Comparison of ENCODE assay signal across 9 mouse cellular contexts in genomic region chr15:82982724-82983415, GRCm38 (mm10). TPM values are rescaled to one million over a fixed set of nuclear protein-coding genes. Genes with fewer than 3 reads are reported as not detected.
A peak's percentile ranks its signal among the peaks of the same experiment; 100 is the strongest.
DNase-seq lines count a peak whose midpoint lies in the region; ATAC-seq lines count a peak whose summit lies in the region.
"Had no signal": no experiment of that assay in that cellular context is flagged by ENCODE, and none has a peak within 500 bp of the region (broad histone marks: within the 10 kb centered on the region; RNA-seq: fewer than 3 reads in every experiment).

No protein-coding gene starts in this region.

- H3K27me3 ChIP-seq in lung, embryonic 16.5 days (ENCODE audit: control insufficient read depth, insufficient read depth, low read depth, low read length), result peaks cover 14% of the 10 kb centered on the region; the same call in 1 of the 2 replicates
- H3K27me3 ChIP-seq in intestine, embryonic 16.5 days (replicated peaks; ENCODE audit: control insufficient read depth, insufficient read depth, low read length), result peaks cover 2% of the 10 kb centered on the region; the same call in 1 of the 2 replicates
- 0 out of 2 replicates have a peak, but pooled peaks cover 10% of the 10 kb centered on the region for H3K27me3 ChIP-seq in stomach, embryonic 15.5 days (replicated peaks)

- H3K27ac ChIP-seq in lung, embryonic 16.5 days (ENCODE audit: low read length), result no peak overlapping the region
- H3K27ac ChIP-seq in intestine, embryonic 16.5 days (ENCODE audit: low read length), result 0 out of 2 replicates have a peak overlapping the region, but pooled peaks have one; percentile 29
- peak overlapping the region; percentile 68 for H3K27ac ChIP-seq in stomach, embryonic 15.5 days

- H3K4me2 ChIP-seq in lung, embryonic 16.5 days (ENCODE audit: low read depth, low read length), result peak overlapping the region; percentile 26; the same call in 1 of the 2 replicates
- H3K4me2 ChIP-seq in intestine, embryonic 16.5 days (ENCODE audit: low read depth, low read length), result peak overlapping the region; percentile 37
- peak overlapping the region; percentile 42 for H3K4me2 ChIP-seq in stomach, embryonic 15.5 days

- 11% methylated on average over 17 of the region's 18 CpGs for WGBS in lung, embryonic 16.5 days
- 19% methylated on average over 17 of the region's 18 CpGs for WGBS in intestine, embryonic 16.5 days
- WGBS in stomach, embryonic 15.5 days, result 10% methylated on average over 18 of the region's 18 CpGs

- H3K4me3 ChIP-seq in lung, embryonic 16.5 days (ENCODE audit: low read length), result no peak overlapping the region
- no peak overlapping the region for H3K4me3 ChIP-seq in intestine, embryonic 16.5 days (ENCODE audit: low read length)
- no peak overlapping the region for H3K4me3 ChIP-seq in stomach, embryonic 15.5 days (replicated peaks)

- H3K4me1 ChIP-seq in lung, embryonic 16.5 days (replicated peaks; ENCODE audit: control insufficient read depth, insufficient read depth, low read length), result peaks cover 29% of the 10 kb centered on the region
- peaks cover 25% of the 10 kb centered on the region for H3K4me1 ChIP-seq in intestine, embryonic 16.5 days (ENCODE audit: control insufficient read depth, insufficient read depth, low read length)
- H3K4me1 ChIP-seq in stomach, embryonic 15.5 days, result peaks cover 32% of the 10 kb centered on the region

- no peak for DNase-seq in lung, postnatal 4 days
- peak; percentile 66 to 85 for DNase-seq in gastrocnemius, postnatal 4 days (ENCODE audit: low spot score in 2 of 2)
- no peak for DNase-seq in left cerebral cortex, adult 9 months (ENCODE audit: low spot score in 2 of 2)
- DNase-seq in B cell, adult 2 months, result no peak
- DNase-seq in left cerebral cortex, adult 18-20 months (ENCODE audit: low spot score in 2 of 2), result no peak

- H3K9me3 ChIP-seq in lung, embryonic 16.5 days (ENCODE audit: control insufficient read depth, low read length), result no peaks in the 10 kb centered on the region
- no peaks in the 10 kb centered on the region for H3K9me3 ChIP-seq in intestine, embryonic 16.5 days (ENCODE audit: control insufficient read depth, low read length)
- H3K9me3 ChIP-seq in stomach, embryonic 15.5 days, result no peaks in the 10 kb centered on the region
- H3K9me3 ChIP-seq: G1E had no signal

- peak; percentile 9 for ATAC-seq in lung, embryonic 16.5 days (ENCODE audit: low read depth)
- ATAC-seq in intestine, embryonic 16.5 days, result no peak
- no peak for ATAC-seq in stomach, embryonic 15.5 days (ENCODE audit: insufficient read depth, low FRiP score, low read depth)

- no peaks in the 10 kb centered on the region for H3K36me3 ChIP-seq in lung, embryonic 16.5 days (ENCODE audit: control insufficient read depth, insufficient read depth, low read length)
- H3K36me3 ChIP-seq in intestine, embryonic 16.5 days (ENCODE audit: control insufficient read depth, insufficient read depth, low read length), result no peaks in the 10 kb centered on the region
- no peaks in the 10 kb centered on the region for H3K36me3 ChIP-seq in stomach, embryonic 15.5 days
- H3K36me3 ChIP-seq: G1E had no signal

- no peak overlapping the region for H3K9ac ChIP-seq in lung, embryonic 16.5 days (ENCODE audit: low read length)
- no peak overlapping the region for H3K9ac ChIP-seq in intestine, embryonic 16.5 days (ENCODE audit: low read depth, low read length)
- H3K9ac ChIP-seq in stomach, embryonic 15.5 days, result no peak overlapping the region

RNA-seq across cellular contexts. Expression of gene Tcf20, which starts 4.8 kb away (rescaled TPM):
- polyA plus RNA-seq in lung, embryonic 16.5 days (2015; fragmentation: Nextera tagmentation; extraction: Ambion mirVana), result 7.2 and 7.3 TPM in 2 replicates
- total RNA-seq in gastrocnemius, postnatal 4 days (2021), result 10 to 100 TPM; 51.0 to 58.8 TPM
- 5.1 and 5.5 TPM in 2 replicates for polyA plus RNA-seq in intestine, embryonic 16.5 days (2015; fragmentation: Nextera tagmentation; extraction: Ambion mirVana)
- 8.3 and 8.6 TPM in 2 replicates for polyA plus RNA-seq in stomach, embryonic 15.5 days (2015; fragmentation: Nextera tagmentation; extraction: Ambion mirVana)
- 100 to 1,000 TPM; 233 to 245 TPM for total RNA-seq in left cerebral cortex, adult 18-20 months (2021)

RNA-seq across cellular contexts. Expression of gene Nfam1, which starts 50.2 kb away (rescaled TPM):
- 4.3 and 4.7 TPM in 2 replicates for polyA plus RNA-seq in lung, embryonic 16.5 days (2015; fragmentation: Nextera tagmentation; extraction: Ambion mirVana)
- total RNA-seq in gastrocnemius, postnatal 4 days (2021), result 1 to 10 TPM; 2.5 to 4.2 TPM
- polyA plus RNA-seq in intestine, embryonic 16.5 days (2015; fragmentation: Nextera tagmentation; extraction: Ambion mirVana), result 3.1 and 3.6 TPM in 2 replicates
- 5.6 and 5.9 TPM in 2 replicates for polyA plus RNA-seq in stomach, embryonic 15.5 days (2015; fragmentation: Nextera tagmentation; extraction: Ambion mirVana)
- 1 to 10 TPM; 2.4 to 2.6 TPM for total RNA-seq in left cerebral cortex, adult 18-20 months (2021)

Comparison
In these comparisons a context has a peak if more than half of its experiments do, and no peak if none do; other contexts are left out.
1. DNase-seq: peak in gastrocnemius, postnatal 4 days (2 of 2); none in lung, postnatal 4 days (0 of 2), left cerebral cortex, adult 9 months (0 of 2), B cell, adult 2 months (0 of 2) and left cerebral cortex, adult 18-20 months (0 of 2).
2. Peak in every context shown above with its lines, with median percentiles within 50 percentile points of each other: H3K4me2 ChIP-seq.